Mouse (Mus musculus) kidney, postnatal 14 days (tissue): ENCODE data around the gene Pak1.

Experiments used
- DNase-seq: peaks from one replicate; pipeline ENCODE4 v3.0.0; 2022; ENCODE audit warnings: mixed read lengths

The Pak1 gene

DNA sequence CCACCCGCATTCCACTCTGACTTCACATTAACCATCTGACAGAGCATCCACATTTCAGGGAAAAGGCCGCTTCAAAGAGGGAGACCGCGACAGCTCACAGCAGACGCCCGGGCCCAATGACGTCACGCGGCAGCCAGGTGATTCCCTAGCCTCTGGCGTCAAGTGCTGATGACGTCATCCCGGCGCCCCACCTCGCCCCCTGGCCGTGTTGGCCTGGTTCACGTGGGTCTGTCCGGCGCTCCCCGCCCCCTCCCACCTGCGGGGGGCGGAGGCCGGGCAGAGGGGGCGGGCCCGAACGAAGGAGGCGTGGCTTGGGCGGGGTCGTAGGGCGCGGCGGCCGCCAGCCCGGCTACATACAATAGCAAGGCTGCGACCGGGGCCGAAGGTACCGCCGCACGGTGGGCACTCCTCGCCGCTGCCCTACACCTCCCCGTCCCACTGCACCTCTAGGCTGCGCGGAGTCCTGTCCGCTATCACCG, at the start of gene Pak1:
Gene Pak1 (plus strand): TSS at position 352 of the 479 bp plus-strand sequence.
- DNase-seq, result peak; percentile 87

DNA sequence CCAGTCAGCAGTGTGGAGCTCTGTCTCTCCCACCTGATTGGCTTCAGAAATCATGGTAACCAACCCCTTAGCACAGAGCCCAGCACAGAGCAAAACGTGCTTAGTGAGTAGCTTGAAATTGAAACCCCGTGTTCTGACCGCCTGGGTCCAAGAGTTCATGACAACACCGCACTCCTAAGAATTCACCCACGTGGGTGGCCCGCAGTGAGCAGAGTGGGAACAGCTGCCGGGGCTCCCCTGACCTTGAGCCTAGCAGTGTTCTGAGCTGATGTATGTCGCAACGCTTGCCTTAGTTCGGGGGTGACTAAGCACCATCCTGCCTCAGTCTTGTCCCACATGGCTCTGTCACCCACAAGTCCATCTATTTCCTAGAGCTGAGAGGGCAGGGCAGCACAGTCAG, 47.4 kb upstream of the Pak1 start:
- peak; percentile 31 for DNase-seq

DNA sequence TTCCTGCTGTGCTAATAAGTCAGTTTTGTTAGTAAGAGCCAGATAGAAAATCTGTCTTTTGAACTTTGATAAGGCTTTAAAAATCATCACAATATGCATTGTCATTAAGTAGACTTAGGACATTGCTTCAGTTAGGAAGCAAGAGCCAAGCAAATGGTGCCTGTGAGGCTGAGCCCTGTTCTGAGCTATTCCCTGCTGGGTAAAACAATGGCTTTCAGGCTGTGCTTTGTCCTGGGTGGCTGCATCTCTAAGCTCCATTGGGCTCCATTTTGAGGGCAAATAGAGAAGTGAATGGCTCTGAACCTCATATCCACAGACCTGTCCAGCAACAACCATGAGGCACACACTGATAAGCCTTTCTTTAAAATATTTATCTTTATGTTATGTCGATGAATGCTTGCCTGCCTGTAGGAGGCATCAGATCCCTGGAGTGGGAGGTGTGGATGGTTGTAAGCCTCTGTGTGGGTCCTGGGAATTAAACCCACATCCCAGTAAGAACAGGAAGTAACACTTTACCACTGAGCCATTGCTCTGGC, 46.5 kb upstream of the Pak1 start:
- DNase-seq, result no peak

DNA sequence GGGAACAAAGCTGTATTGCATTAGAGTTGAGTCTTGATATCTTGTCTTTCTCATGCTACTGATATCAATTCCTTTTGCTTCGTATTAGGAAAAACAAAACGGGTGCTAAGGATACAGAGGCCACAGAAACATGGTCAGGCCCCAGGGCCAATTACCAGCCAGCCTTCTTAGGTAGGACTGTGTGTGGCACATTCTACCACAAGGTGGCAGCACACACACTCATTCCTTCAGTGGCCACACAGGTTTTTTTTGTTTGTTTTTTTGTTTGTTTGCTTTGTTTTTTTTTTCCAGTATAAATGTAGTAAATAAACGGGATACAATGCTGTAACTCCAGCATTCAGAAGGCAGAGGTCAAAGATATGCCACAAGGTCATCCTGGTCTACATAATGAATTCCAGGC, 43.0 kb upstream of the Pak1 start:
- peak; percentile 74 for DNase-seq

DNA sequence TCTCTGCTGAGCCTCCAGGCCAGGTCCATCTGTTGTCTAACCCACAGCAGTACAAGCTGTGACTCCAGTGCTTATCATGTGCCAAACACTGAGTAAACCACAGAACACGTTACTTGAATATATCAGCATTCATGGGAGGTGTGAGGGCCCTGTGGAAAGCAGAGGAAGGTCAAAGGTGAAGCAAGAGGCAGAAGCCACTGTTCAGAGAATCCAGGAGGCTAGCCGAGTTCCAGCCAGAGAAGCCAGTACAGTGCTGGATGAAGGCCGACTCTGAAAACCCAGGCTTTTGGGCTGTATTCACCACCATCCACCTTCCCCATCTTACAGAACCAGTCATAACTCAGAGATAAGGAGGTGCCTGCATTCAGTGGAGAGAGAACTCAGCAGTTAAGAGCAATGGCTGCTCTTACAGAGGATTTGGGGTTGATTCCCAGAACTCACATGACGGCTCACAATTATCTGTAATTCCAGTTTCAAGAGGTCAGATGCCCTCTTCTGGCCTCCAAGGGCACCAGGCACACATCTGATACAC, 41.1 kb upstream of the Pak1 start:
- DNase-seq, result no peak

DNA sequence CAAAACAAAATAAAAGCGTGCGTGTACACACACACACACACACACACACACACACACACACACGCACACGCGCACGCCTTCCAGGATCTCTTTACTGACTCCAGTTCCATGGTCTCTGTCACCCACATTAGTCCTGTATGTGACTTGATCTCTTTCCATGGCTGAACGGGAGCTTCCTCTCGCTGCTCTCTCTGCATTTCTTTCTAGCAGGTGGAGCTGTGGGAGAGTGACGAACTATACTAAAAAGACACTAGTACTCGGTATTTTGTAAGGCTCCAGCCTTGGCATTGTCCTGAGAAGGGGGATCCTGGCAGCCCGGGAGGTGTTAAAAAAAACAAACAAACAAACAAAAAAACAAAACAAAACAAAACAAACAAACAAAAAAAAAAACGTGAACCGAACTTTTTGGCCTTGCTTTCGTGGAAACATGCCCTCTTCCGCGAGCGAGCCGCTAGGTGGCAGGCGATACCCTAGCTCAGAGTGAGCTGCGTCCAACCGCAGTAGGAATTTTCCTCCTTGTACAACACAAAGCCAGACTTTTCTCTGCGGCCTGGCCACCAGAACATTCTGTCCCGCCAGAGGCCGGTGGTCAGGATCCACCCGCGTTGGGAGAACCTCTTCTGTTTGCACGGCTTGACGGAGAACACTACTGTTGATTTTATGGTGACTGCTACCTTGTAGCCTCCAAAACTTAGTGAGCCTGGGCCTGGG, 40.4 kb upstream of the Pak1 start:
- peak; percentile 90 for DNase-seq

DNA sequence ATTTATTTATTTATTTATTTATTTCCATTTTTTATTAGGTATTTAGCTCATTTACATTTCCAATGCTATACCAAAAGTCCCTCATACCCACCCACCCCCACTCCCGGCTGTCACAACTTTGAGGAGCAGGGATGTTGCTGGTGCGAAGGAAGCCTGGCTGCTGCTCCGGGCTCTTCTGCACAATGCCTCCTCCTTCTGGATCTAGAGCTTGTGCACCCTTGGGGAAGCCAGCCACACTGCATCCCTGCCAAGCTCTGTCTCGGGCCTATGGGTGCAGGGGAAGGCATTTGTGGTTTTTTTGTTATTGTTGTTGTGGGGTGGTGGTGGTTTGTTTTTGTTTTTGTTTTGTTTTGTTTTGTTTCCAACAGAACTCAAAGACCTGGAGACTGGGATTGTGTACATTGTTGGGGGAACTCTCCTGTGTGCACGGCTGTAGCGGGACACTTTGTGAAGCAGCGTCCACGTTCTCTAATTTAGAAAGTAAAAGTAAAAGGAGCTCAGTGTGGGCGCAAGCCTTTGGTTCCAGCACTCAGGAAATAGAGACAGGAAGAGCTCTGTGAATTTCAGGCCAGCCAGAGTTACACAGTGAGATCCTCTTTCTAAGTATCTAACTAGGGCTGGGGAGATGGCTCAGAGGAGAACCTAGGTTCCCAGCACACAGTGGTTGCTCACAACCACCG, 39.7 kb upstream of the Pak1 start:
- peak; percentile 40 for DNase-seq

DNA sequence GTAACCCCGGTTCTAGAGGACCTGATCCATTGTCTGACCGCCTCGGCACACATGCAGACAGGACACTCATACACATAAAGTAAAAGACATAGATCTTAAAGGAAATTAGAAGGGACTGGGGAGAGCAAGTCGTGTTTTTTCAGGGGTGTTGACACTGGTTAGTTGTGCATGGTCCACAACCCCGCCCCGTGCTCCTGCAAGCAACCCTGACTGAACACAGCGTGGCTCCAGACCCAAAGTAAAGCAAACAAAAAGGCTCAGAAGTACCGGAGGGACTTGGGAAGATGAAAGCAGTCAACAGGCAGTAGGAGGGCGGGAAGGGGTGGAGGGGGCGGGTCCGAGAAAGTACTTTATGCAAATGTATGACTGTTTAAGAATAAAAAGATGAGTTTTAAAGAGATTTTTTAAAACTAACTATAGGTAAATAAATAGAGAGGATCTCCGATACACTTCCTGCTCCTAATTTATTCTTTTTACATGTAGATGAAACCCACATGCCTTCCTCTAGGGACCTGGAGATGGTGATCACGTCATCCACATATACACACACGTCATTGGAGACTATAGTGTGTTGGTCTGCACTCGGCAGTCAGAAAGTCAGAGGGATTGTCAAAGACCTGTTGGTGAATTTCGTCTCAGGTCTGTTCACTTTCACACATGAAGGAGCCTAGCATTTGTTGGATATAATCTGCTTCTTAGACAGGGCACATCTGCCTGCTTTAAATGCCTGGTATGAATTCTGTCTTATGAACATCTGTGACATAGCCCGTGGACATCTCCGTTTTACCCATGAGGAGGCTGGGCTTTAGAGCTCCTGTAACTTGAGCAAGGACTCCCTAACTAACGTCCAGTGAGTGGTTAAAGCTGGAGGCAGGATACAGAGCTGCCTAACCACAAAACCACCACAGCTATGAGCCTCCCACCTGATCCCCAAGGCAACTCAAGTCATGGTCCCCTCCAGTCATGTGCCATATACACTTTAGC, 38.8 kb upstream of the Pak1 start:
- DNase-seq, result peak; percentile 28

DNA sequence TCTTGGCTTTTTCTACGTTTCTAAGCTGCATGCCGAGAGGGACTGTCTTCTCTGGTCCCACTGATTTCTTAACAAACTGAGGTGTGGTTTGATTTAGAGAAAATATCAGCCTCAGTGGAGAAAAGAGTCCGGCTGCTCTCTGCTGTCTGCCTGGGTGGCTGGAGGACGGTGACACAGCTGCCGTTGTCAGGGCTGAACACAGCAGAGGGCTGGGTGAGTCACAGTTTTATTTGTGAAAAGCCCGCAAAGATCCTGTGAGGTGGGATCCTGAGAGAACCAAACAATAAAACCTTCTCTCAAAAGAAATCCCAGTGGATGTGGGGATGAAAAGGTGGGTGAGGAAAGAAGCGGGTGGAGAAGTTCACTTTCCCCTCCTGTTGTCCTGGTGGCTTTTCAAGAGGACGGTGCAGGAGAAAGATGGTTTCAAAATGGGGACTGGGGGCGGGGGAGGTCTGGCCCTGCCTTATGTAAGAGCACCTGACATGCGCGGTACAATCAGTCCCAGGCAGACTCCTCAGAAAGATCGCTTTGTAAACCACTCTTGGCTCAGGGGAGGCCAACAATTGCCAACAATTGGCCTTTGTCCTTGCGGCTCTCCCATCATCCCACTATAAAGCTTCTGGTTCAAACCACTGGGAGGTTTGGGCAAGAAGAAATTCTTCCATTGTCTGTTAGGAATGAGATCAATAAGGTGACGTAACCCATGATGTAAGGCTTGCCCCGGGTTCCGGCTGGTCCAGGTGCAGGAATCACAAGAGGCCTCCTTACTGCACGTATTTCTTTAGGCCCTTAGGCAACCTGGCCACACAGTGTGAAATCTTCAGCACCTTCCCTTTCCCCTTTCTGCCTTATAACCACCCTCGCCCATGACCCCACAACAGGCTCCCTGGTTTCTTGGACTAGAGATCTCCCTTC, 31.1 kb upstream of the Pak1 start:
- DNase-seq, result no peak

DNA sequence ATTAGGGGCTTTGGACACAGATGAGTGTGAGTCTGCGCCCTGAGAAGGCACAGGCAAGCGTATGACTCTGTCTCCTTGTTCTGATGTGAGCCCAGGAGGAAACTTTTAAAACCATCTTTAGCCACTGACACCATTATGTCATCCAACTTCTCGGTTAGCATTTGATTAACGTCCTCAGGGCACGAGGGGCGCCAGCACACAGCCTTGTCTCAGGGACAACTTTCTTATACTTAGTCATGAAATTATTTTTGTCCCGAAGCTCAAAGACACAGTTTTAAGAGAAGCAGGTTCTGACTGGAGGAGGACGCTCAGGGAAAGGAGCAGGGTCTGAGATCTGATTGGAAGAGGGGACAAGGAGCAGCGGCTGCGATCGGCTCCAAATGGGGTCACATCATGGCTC, 23.8 kb upstream of the Pak1 start:
- DNase-seq, result no peak

DNA sequence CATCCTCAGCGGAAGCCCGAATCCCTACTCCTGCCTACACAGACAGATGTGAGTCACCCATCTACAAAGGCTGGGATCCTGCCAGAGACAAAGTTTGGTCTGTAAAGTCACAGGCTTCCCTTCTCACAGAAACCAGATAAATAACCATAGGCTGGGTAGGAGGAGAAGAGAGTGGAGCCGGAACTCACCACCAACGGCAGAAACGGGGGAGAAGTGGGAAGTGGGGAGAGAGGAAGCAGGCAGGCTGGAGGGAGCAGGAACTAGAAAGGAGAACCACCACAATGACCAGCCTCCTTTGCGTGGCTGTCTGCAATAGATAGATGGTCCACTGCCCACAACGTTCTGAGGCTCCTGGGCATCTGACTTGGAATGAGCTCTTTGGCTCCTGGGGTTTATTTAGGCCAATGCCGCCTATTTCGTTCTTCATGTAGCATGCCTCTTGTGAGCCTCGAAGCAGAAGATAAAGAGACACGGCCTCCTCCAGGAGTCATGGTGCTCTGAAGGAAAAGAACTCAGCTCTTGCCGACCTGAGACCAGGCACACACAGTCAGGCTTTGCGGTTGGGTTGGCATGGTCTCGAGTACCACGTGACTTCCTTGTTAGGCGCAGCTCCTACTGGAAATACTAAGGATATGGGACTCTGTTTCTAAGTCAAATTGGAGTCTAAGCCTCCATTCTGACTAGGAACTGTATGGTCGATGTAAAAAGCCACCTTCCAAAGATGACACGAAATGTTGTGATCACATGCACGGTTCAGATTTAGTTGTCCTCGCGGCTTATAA, 23.0 kb upstream of the Pak1 start:
- DNase-seq, result no peak

DNA sequence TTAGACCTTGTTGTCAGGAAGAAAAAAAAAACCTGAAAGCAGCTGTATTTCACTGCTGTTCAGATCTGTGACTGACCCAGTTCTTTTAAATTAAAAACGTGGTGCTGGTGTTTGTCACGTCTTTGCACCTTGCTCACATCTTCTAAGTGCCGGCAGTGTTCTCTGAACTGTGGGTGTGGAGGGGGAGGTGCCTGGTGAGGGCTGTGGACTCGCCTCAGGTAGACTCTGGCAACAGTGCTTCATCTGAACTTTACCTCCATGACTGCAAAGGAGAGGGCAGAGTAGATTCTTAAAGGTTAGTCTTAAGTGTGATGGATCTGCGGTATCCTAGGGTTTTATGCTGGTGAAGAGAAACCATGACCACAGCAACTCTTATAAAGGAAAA, 22.4 kb upstream of the Pak1 start:
- no peak for DNase-seq

DNA sequence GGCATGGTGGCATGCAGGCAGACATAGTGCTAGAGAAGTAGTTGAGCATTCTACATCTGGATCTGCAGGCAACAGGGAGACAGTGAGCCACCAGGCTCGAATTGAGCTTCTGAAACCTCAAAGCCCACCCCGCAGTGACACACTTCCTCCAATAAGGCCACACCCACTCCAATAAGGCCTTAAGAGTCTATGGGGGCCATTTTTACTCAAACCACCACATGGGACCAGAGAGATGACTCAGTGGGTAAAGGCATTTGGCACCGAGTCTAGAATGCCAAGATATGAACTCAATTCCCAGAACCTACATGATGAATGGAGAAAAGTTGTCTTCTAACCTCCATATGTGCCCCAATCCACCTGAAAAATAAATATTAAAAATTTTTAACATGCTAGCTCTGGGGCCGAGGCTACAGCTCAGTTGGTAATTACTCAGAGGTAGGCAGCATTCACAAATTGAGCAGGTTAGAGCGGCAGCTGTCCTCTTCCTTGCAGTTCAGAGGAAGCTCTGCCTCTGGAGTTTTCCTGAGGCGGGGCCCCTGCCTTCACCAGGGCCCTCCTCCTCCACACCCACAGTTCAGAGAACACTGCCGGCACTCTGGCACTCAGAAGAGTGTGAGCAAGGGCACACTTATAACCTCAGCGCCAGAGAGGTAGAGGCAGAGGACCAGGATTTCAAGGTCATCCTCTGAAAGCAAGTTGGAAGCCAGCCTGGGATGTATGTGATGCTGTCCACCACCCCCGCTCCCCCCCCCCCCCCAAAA, 21.8 kb upstream of the Pak1 start:
- no peak for DNase-seq

DNA sequence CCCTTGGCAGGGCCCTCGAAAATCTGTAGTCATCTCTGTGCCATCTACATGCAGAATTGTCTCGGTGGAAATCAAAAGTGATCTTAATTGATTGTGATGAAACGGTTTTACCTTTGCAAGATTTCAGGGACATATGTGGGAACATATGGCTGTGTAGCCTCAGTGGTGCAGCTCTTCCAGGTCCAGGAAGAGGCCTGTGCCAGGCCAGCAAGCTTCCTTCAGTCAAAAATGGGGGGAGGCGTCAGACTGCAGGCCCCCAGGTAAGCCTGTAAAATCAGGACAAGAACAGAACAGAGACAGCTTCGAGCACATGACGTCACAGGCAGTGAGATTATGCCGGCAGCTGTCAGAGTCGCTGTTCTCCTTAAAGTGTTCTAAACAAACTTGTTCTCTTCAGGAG, 20.5 kb upstream of the Pak1 start:
- DNase-seq, result no peak

DNA sequence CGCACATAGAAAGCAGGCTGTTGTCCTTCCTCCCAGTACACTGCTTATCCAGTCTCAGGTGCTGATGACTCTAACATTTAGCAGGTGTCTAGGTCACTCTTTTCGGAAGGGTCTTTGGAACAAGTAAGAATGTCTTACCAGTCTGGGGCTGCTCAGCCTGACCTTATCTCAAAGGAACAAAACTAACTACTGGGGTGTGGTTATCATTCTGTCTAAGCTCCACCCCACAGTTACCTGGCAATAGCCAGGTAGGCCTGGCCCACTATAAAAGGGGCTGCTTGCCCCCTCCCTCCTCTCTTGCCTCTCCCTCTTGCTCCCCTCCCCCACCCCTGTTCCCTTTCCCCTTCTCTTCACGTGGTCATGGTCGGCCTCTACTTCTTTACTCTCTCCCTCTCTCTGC, 19.3 kb upstream of the Pak1 start:
- no peak for DNase-seq

DNA sequence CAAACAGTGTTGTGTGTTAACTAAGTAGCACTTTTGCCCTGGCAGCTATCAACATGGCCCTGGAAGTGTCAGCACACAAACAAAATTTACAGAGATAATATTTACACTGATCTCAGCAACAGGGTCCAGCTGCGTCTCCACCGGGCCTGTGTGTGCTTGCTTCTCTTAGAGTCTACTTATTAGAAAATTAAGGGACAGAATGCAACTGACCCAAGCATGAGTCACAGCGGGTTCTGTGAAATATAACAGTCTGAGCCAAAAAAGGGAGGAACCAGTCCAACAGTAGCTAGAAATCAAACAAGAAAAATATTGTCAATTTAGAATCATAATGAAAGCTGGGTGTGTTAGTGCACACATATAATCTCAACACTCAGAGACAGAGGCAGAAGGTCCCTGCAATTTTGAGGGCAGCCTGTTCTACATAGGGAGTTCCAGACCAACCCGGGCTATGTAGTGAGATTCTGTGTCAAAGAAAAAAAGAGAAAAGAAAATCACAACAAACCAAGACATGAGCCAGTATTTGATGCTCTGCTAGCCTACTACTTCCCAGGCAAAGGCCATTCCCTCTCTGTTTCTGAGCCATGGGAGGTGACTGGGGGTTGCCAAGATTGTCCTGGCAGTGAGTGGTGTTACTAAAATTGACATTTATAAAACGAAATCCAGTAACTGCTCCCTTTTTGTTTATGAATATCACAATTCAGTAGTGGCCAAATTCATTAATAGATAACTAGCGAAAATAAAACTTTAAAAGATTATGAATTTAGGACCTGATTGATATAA, 17.3 kb upstream of the Pak1 start:
- peak; percentile 24 for DNase-seq

DNA sequence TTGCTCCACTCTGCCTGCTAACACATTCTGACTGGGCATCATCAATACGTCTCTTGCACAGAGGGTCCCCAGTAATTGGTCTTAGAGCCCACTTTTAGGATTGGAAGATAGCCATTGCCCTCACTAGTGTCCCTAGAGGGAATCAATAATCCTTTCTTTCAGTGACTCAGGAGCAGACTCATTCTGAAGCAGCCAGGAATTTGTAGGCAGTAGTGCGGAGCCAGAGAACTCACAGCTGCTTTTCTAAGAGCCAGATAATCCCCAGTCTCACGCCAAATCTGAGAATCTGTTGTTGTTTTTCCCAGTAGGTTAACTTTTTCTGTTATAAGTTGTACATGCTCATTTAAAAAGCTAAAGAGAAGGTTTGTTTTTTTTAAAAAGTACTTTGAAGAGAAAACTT, 13.0 kb upstream of the Pak1 start:
- DNase-seq, result no peak

DNA sequence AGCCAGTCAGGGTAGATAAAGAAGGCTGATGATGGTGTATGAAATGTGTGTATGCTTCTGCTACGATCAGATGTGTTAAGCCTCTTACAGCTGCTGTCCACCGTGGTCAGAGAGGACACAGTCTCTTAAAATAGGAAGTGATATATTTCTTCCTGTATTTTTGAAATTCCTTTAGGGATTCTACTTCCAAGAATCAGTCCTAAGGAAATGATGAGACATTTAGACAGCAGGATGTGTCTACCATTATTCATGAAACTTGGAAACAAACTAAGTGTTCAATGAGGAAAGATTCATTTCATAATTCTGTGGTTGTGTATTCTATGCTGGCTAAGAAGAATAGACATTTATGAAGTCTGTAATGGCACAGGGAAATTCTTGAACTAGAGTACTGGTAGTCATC, 12.4 kb upstream of the Pak1 start:
- DNase-seq, result peak; percentile 15

DNA sequence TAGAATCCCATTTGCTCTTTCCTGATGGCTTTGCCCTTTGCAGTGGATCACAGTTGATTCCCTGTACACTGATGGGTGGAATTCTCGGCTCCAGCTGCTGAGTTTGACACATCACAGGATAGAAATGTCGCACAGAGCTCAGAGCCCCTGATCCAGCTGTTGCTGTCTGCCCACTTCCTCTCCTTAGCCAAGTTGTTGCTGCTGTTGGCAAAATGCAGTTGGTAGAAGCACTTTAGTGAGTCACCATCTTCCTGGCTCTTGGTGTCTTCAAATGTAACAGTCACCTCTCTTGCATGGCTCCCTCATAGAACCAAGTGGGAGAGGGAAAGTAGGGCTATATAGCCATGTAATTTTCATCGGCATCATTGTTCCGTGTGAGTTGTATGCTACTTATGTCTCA, 11.2 kb upstream of the Pak1 start:
- no peak for DNase-seq
